In the genomic region with DNA sequence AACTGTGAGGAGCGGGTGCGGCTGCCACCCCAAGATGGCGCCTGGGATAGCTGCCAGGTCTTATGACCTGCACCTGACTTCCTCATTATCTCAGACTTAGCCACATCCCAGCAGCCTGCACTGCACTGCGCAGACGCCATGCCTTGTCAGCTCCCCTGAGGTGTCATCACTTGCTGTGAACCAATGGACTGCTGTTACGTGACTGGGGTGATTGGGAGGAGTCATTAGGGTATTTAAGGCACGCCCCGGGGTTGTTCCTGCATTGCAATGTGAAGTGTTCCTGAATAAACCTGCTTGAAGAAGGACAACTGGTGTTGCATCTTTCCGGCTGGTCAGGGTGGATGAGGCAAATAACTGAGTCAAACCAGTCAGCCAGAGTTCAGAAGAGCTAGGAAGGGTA, we compare ENCODE assay signal across 10 mouse cellular contexts. TPM values are rescaled to one million over a fixed set of nuclear protein-coding genes. Genes with fewer than 3 reads are reported as not detected.
DNase-seq lines count a peak whose midpoint lies in the region; ATAC-seq lines count a peak whose summit lies in the region.
"Not testable (repeated sequence)": the region's sequence is repeated elsewhere in the genome, so short reads cannot be mapped to it uniquely, and the experiment has no call there.
"Had no signal": no experiment of that assay in that cellular context is flagged by ENCODE, and none has a peak within 500 bp of the region (broad histone marks: within the 10 kb centered on the region; RNA-seq: fewer than 3 reads in every experiment).

A gene (plus strand): TSS at position 262 of the 400 bp plus-strand sequence.

- not testable (repeated sequence) for H3K36me3 ChIP-seq in forebrain, embryonic 13.5 days (ENCODE audit: poor library complexity, severe bottlenecking); hindbrain, embryonic 12.5 days; midbrain, embryonic 12.5 days; neural tube, embryonic 14.5 days (ENCODE audit: control insufficient read depth, insufficient read depth, low read length)

- H3K4me2 ChIP-seq in forebrain, embryonic 13.5 days; hindbrain, embryonic 12.5 days (replicated peaks); midbrain, embryonic 12.5 days (replicated peaks); neural tube, embryonic 14.5 days (ENCODE audit: low read depth, low read length): not testable (repeated sequence)

- not testable (repeated sequence) for H3K4me1 ChIP-seq in forebrain, embryonic 13.5 days; hindbrain, embryonic 12.5 days; midbrain, embryonic 12.5 days; neural tube, embryonic 14.5 days (ENCODE audit: control insufficient read depth, insufficient read depth, low read length)

- H3K27ac ChIP-seq in forebrain, embryonic 13.5 days; hindbrain, embryonic 12.5 days; midbrain, embryonic 12.5 days (replicated peaks); neural tube, embryonic 14.5 days (ENCODE audit: low read depth, low read length): not testable (repeated sequence)

- H3K9ac ChIP-seq in forebrain, embryonic 13.5 days; hindbrain, embryonic 12.5 days; midbrain, embryonic 12.5 days (replicated peaks); neural tube, embryonic 14.5 days (replicated peaks; ENCODE audit: low read depth, low read length): not testable (repeated sequence)

- not testable (repeated sequence) for ATAC-seq in forebrain, embryonic 13.5 days; hindbrain, embryonic 12.5 days (ENCODE audit: low FRiP score); midbrain, embryonic 12.5 days (ENCODE audit: low FRiP score, low read depth); neural tube, embryonic 14.5 days (ENCODE audit: low read depth)

- DNase-seq in adrenal gland, postnatal 4 days (ENCODE audit: low spot score in 2 of 2); layer of hippocampus, adult 18-20 months (ENCODE audit: low spot score in 2 of 2); left cerebral cortex, adult 8-10 months (ENCODE audit: low spot score in 2 of 2): not testable (repeated sequence)

- H3K4me3 ChIP-seq in forebrain, embryonic 13.5 days; hindbrain, embryonic 12.5 days; midbrain, embryonic 12.5 days; neural tube, embryonic 14.5 days (ENCODE audit: low read depth, low read length): not testable (repeated sequence)

- 91% methylated on average over 9 of the region's 9 CpGs for WGBS in forebrain, embryonic 13.5 days
- WGBS in hindbrain, embryonic 12.5 days = 85% methylated on average over 9 of the region's 9 CpGs
- 92% methylated on average over 9 of the region's 9 CpGs for WGBS in midbrain, embryonic 12.5 days
- 92% methylated on average over 9 of the region's 9 CpGs for WGBS in neural tube, embryonic 14.5 days

- not testable (repeated sequence) for H3K9me3 ChIP-seq in forebrain, embryonic 13.5 days (replicated peaks); hindbrain, embryonic 12.5 days (replicated peaks); midbrain, embryonic 12.5 days; neural tube, embryonic 14.5 days (ENCODE audit: control insufficient read depth, low read length)

- H3K27me3 ChIP-seq in forebrain, embryonic 13.5 days; hindbrain, embryonic 12.5 days; midbrain, embryonic 12.5 days; neural tube, embryonic 14.5 days (ENCODE audit: control insufficient read depth, insufficient read depth, low read length): not testable (repeated sequence)

RNA-seq across cellular contexts. Expression of the gene that starts here (rescaled TPM):
- 10 to 100 TPM; 11.5 to 12.7 TPM for total RNA-seq in adrenal gland, postnatal 4 days (2021)
- polyA plus RNA-seq in forebrain, embryonic 13.5 days (2015; fragmentation: Nextera tagmentation; extraction: Ambion mirVana) = 14.3 and 19.9 TPM in 2 replicates
- 32.3 and 33.9 TPM in 2 replicates for polyA plus RNA-seq in hindbrain, embryonic 12.5 days (2016; fragmentation: Nextera tagmentation; extraction: Ambion mirVana)
- total RNA-seq in layer of hippocampus, adult 18-20 months (2021) = 10 to 100 TPM; 53.1 to 57.3 TPM
- total RNA-seq in left cerebral cortex, adult 8-10 months (2022) = 10 to 100 TPM; 45.6 to 51.2 (median 48.4) TPM
- 13.7 and 14.8 TPM in 2 replicates for polyA plus RNA-seq in midbrain, embryonic 12.5 days (2016; fragmentation: Nextera tagmentation; extraction: Ambion mirVana)
- 95.9 and 128 TPM in 2 replicates for polyA plus RNA-seq in neural tube, embryonic 14.5 days (2014; fragmentation: Nextera tagmentation; extraction: Ambion mirVana)
- total RNA-seq: common myeloid progenitor, adult 5-6 weeks had no signal
- polyA plus RNA-seq: inflammation-experienced regulatory T-cells, adult 6 months; macrophage had no signal
